In genomic region chr13:19190052-19190451, GRCm38 (mm10) we compare ENCODE assay signal across 21 mouse cellular contexts.
DNase-seq lines count a peak whose midpoint lies in the region; ATAC-seq and TF ChIP-seq lines count a peak whose summit lies in the region.
"Had no signal": no experiment of that assay in that cellular context is flagged by ENCODE, and none has a peak within 500 bp of the region (broad histone marks: within the 10 kb centered on the region; RNA-seq: fewer than 3 reads in every experiment).

No protein-coding gene starts in this region.

- no peak overlapping the region for H3K4me2 ChIP-seq in liver, embryonic 14.5 days (ENCODE audit: low read depth)
- no peak overlapping the region for H3K4me2 ChIP-seq in hindbrain, embryonic 13.5 days
- H3K4me2 ChIP-seq: forebrain, embryonic 13.5 days; heart, embryonic 11.5 days; hindbrain, embryonic 15.5 days; limb, embryonic 12.5 days; midbrain, embryonic 13.5 days had no signal

- no peak for TF ChIP-seq CTCF in liver, embryonic 14.5 days (IDR thresholded peaks at IDR 0.05; ENCODE audit: low read depth)

- no peak overlapping the region for H3K4me3 ChIP-seq in liver, embryonic 14.5 days (ENCODE audit: insufficient read depth in 1 of 2, low read depth in 2 of 2, low read length in 2 of 2)
- H3K4me3 ChIP-seq in hindbrain, embryonic 13.5 days: no peak overlapping the region
- H3K4me3 ChIP-seq: forebrain, embryonic 13.5 days; hindbrain, embryonic 15.5 days; limb, embryonic 12.5 days; midbrain, embryonic 13.5 days; myocyte had no signal

- H3K27me3 ChIP-seq in liver, embryonic 14.5 days (ENCODE audit: control insufficient read depth, insufficient read depth, low read length): no peaks in the 10 kb centered on the region
- no peaks in the 10 kb centered on the region for H3K27me3 ChIP-seq in hindbrain, embryonic 13.5 days
- H3K27me3 ChIP-seq: forebrain, embryonic 13.5 days; hindbrain, embryonic 15.5 days; limb, embryonic 12.5 days; midbrain, embryonic 13.5 days had no signal

- no peak for DNase-seq in liver, embryonic 14.5 days (ENCODE audit: low read depth in 3 of 3, low spot score in 3 of 3)
- DNase-seq in liver (no peak), A20 (ENCODE audit: low read depth, low spot score) (peak; percentile 31)
- DNase-seq in cerebellum, adult 18-20 months: no peak
- no peak for DNase-seq in heart, adult 18-20 months
- DNase-seq: cerebellum, postnatal 14 days; gastrocnemius, postnatal 25 days; heart, postnatal 14 days; kidney, adult 11 months; kidney, postnatal 10 days; right cerebral cortex, adult 18-20 months; thymus, postnatal 14 days had no signal

- H3K9ac ChIP-seq in liver, embryonic 14.5 days (replicated peaks): no peak overlapping the region
- no peak overlapping the region for H3K9ac ChIP-seq in hindbrain, embryonic 13.5 days
- H3K9ac ChIP-seq: forebrain, embryonic 13.5 days; hindbrain, embryonic 15.5 days; limb, embryonic 12.5 days; midbrain, embryonic 13.5 days had no signal

- no peaks in the 10 kb centered on the region for H3K36me3 ChIP-seq in liver, embryonic 14.5 days (replicated peaks; ENCODE audit: control insufficient read depth, insufficient read depth, low read depth)
- H3K36me3 ChIP-seq in hindbrain, embryonic 13.5 days: no peaks in the 10 kb centered on the region
- H3K36me3 ChIP-seq: hindbrain, embryonic 15.5 days; limb, embryonic 12.5 days; midbrain, embryonic 13.5 days had no signal

- peaks cover 6 to 17% of the 10 kb centered on the region in 2 experiments for H3K4me1 ChIP-seq in liver, embryonic 14.5 days (replicated peaks; ENCODE audit: control insufficient read depth in 2 of 2, insufficient read depth in 2 of 2, low read length in 1 of 2)
- H3K4me1 ChIP-seq in hindbrain, embryonic 13.5 days (replicated peaks): no peaks in the 10 kb centered on the region
- H3K4me1 ChIP-seq: forebrain, embryonic 13.5 days; hindbrain, embryonic 15.5 days; limb, embryonic 12.5 days; midbrain, embryonic 13.5 days had no signal

- no peaks in the 10 kb centered on the region for H3K9me3 ChIP-seq in liver, embryonic 14.5 days (ENCODE audit: control insufficient read depth, low read length)
- H3K9me3 ChIP-seq in hindbrain, embryonic 13.5 days: no peaks in the 10 kb centered on the region
- H3K9me3 ChIP-seq: forebrain, embryonic 13.5 days; hindbrain, embryonic 15.5 days; limb, embryonic 12.5 days; midbrain, embryonic 13.5 days had no signal

- 10% methylated on average over 6 of the region's 6 CpGs for WGBS in liver, embryonic 14.5 days (ENCODE audit: insufficient replicate concordance)
- WGBS in hindbrain, embryonic 13.5 days: 75% methylated on average over 6 of the region's 6 CpGs

- no peak overlapping the region for H3K27ac ChIP-seq in liver, embryonic 14.5 days
- H3K27ac ChIP-seq in hindbrain, embryonic 13.5 days: no peak overlapping the region
- H3K27ac ChIP-seq: forebrain, embryonic 13.5 days; hindbrain, embryonic 15.5 days; limb, embryonic 12.5 days; midbrain, embryonic 13.5 days had no signal

- peak; percentile 40 for TF ChIP-seq EP300 in liver, embryonic 14.5 days (IDR thresholded peaks at IDR 0.05; ENCODE audit: low read depth)

- no peak for ATAC-seq in liver, embryonic 14.5 days (ENCODE audit: insufficient read depth)
- peak; percentile 68 for ATAC-seq in granulocyte monocyte progenitor cell, adult 5-6 weeks (replicated peaks; ENCODE audit: poor library complexity, severe bottlenecking)
- ATAC-seq in megakaryocyte-erythroid progenitor cell, adult 5-6 weeks (replicated peaks; ENCODE audit: low FRiP score, low TSS enrichment, poor library complexity, severe bottlenecking): peak; percentile 26; the same call in 1 of the 2 replicates
- ATAC-seq in hindbrain, embryonic 13.5 days (ENCODE audit: low FRiP score): no peak
- ATAC-seq: forebrain, embryonic 13.5 days; midbrain, embryonic 13.5 days had no signal

Comparison
In these comparisons a context has a peak if more than half of its experiments do, and no peak if none do; other contexts are left out.
1. ATAC-seq: peak in granulocyte monocyte progenitor cell, adult 5-6 weeks (single experiment) and megakaryocyte-erythroid progenitor cell, adult 5-6 weeks (single experiment); none in liver, embryonic 14.5 days (single experiment) and hindbrain, embryonic 13.5 days (single experiment).